Mouse (Mus musculus) MEL (cell line): ENCODE data around the gene Kcnab3. TPM values are rescaled to one million over a fixed set of nuclear protein-coding genes. Genes with fewer than 3 reads are reported as not detected.
"Not testable (repeated sequence)": the region's sequence is repeated elsewhere in the genome, so short reads cannot be mapped to it uniquely, and the experiment has no call there.

ENCODE experiments used
- DNase-seq: peaks from one replicate; pipeline ENCODE4 v3.0.0; 2011; ENCODE audit warnings: low read depth, low spot score
- H3K27ac ChIP-seq: 2 replicates; pipeline ENCODE4 v1.5.1; 2012; ENCODE audit warnings: low read depth, mild to moderate bottlenecking, control low read depth, low read length, moderate library complexity; ENCODE audit not compliant: control insufficient read depth
- H3K27me3 ChIP-seq, 2 experiments: fragments of 150-350 bp in 1 of 2; sonication (generic) in 1 of 2; 2 replicates each; pipeline ENCODE4 v1.6.1; 2012; ENCODE audit warnings: low read length in 2 of 2, mild to moderate bottlenecking in 2 of 2, improper control_type of control experiment in 1 of 2, moderate library complexity in 1 of 2; ENCODE audit not compliant: insufficient read depth in 2 of 2, control insufficient read depth in 1 of 2
- H3K36me3 ChIP-seq, 2 experiments: 2 replicates each; pipeline ENCODE4 v1.6.1; 2012 to 2014; ENCODE audit warnings: low read length in 2 of 2, improper control_type of control experiment in 1 of 2, inconsistent platforms in 1 of 2, mild to moderate bottlenecking in 1 of 2; ENCODE audit not compliant: insufficient read depth in 2 of 2, control insufficient read depth in 1 of 2
- H3K4me1 ChIP-seq, 2 experiments: fragments of 150-350 bp in 1 of 2; sonication (generic) in 1 of 2; 2 replicates each; pipeline ENCODE4 v1.6.1; 2012; ENCODE audit warnings: low read length in 2 of 2, improper control_type of control experiment in 1 of 2, mild to moderate bottlenecking in 1 of 2; ENCODE audit not compliant: insufficient read depth in 2 of 2, control insufficient read depth in 1 of 2
- H3K4me3 ChIP-seq, 2 experiments: fragments of 150-350 bp in 1 of 2; sonication (generic) in 1 of 2; 2 replicates each; pipeline ENCODE4 v1.5.1; 2012; ENCODE audit warnings: low read depth in 2 of 2, low read length in 2 of 2, mild to moderate bottlenecking in 2 of 2, moderate library complexity in 2 of 2, control low read depth in 1 of 2, improper control_type of control experiment in 1 of 2; ENCODE audit not compliant: control insufficient read depth in 1 of 2, insufficient read depth in 1 of 2
- H3K79me2 ChIP-seq: 2 replicates; pipeline ENCODE4 v1.6.1; 2012; ENCODE audit warnings: mild to moderate bottlenecking, low read length, moderate library complexity; ENCODE audit not compliant: control insufficient read depth, poor library complexity, insufficient read depth
- H3K9ac ChIP-seq: 2 replicates; pipeline ENCODE4 v1.6.1; 2012; ENCODE audit warnings: low read depth, mild to moderate bottlenecking, control low read depth, low read length, moderate library complexity; ENCODE audit not compliant: control insufficient read depth, poor library complexity, severe bottlenecking
- H3K9me3 ChIP-seq: fragments of 150-350 bp; sonication (generic); replicated peaks from 2 replicates; pipeline ENCODE4 v1.6.1; 2012; ENCODE audit warnings: mild to moderate bottlenecking, low read length, improper control_type of control experiment, moderate library complexity; ENCODE audit not compliant: insufficient read depth
- CTCF ChIP-seq, 3 experiments: IDR thresholded peaks in 2 of 3; conservative IDR thresholded peaks in 1 of 3; 2 replicates each; pipeline ENCODE4 v1.5.1; 2011 to 2012; ENCODE audit warnings: low read length in 3 of 3, low read depth in 2 of 3, mild to moderate bottlenecking in 2 of 3, improper control_type of control experiment in 1 of 3, inconsistent platforms in 1 of 3, mixed read lengths in 1 of 3, moderate library complexity in 1 of 3; ENCODE audit not compliant: control insufficient read depth in 1 of 3, insufficient read depth in 1 of 3, poor library complexity in 1 of 3, severe bottlenecking in 1 of 3
- JUND ChIP-seq: IDR thresholded peaks from 2 replicates; pipeline ENCODE4 v1.6.1; 2011; ENCODE audit warnings: low read depth, mild to moderate bottlenecking, improper control_type of control experiment, low read length
- MAFK ChIP-seq: IDR thresholded peaks from 2 replicates; pipeline ENCODE4 v1.6.1; 2011; ENCODE audit warnings: low read depth, mild to moderate bottlenecking, low read length, improper control_type of control experiment, borderline replicate concordance
- MYC ChIP-seq: IDR thresholded peaks from 2 replicates; pipeline ENCODE4 v1.6.1; 2011; ENCODE audit warnings: low read depth, mild to moderate bottlenecking, low read length, improper control_type of control experiment, moderate library complexity
- NRF1 ChIP-seq: IDR thresholded peaks from 2 replicates; pipeline ENCODE4 v1.6.1; 2014; ENCODE audit warnings: low read depth, mild to moderate bottlenecking, inconsistent platforms, low read length, improper control_type of control experiment, moderate library complexity; ENCODE audit not compliant: poor library complexity, insufficient read depth, severe bottlenecking
- TBP ChIP-seq: IDR thresholded peaks from 2 replicates; pipeline ENCODE4 v1.8.0; 2011; ENCODE audit warnings: low read depth, low read length, improper control_type of control experiment
- polyA plus RNA-seq, 2 experiments: library from polyadenylated mRNA; stranded (reverse) in 1 of 2; unstranded in 1 of 2; fragments of >175 nt in 1 of 2; fragments of >200 nt in 1 of 2; gene quantifications; 2 replicates each; pipeline versions ENCODE4 v1.2.1 to v1.2.4; 2012; ENCODE audit warnings: low replicate concordance in 2 of 2, low read depth in 1 of 2; ENCODE audit not compliant: insufficient read length in 2 of 2, insufficient read depth in 1 of 2, missing spikeins in 1 of 2
- total RNA-seq: library from RNA; depleted of rRNA; stranded (reverse); fragments of 300-350 nt; gene quantifications from 2 replicates; pipeline ENCODE4 v1.2.3, GENCODE M21; 2012

Gene Kcnab3
- total and polyA plus RNA-seq, 3 experiments: 3.8 to 6.2 TPM; not detected in 1

GRCm38 (mm10) chr11:69316361-69316760 lies 9.7 kb upstream of the Kcnab3 start:
- Histone ChIP-seq H3K36me3 (peaks cover 0 to 7% of the 10 kb centered on the region in 2 experiments; a peak in 2 of 4 replicates), H3K9me3 (no peaks in the 10 kb centered on the region), H3K27me3 (no peaks in the 10 kb centered on the region), H3K4me3 (no peak overlapping the region), H3K4me1 (no peaks in the 10 kb centered on the region), H3K27ac (no peak overlapping the region), H3K9ac (no peak overlapping the region), H3K79me2 (no peaks in the 10 kb centered on the region)
- TF ChIP-seq MYC (no peak), NRF1 (no peak)
- no peak for DNase-seq

GRCm38 (mm10) chr11:69318000-69318399 lies 8.1 kb upstream of the Kcnab3 start:
- not testable (repeated sequence) for H3K36me3 ChIP-seq, H3K9ac ChIP-seq, H3K27me3 ChIP-seq

GRCm38 (mm10) chr11:69321580-69321979 lies 4.5 kb upstream of the Kcnab3 start:
- no peak for DNase-seq
- H3K9ac ChIP-seq: no peak overlapping the region
- H3K4me1 ChIP-seq: peaks cover 12 to 26% of the 10 kb centered on the region in 2 experiments
- H3K27me3 ChIP-seq: no peaks in the 10 kb centered on the region
- no peak overlapping the region for H3K27ac ChIP-seq
- no peaks in the 10 kb centered on the region for H3K9me3 ChIP-seq
- peak; percentile 68 for TF ChIP-seq TBP
- TF ChIP-seq JUND: no peak
- H3K79me2 ChIP-seq: peaks cover 16% of the 10 kb centered on the region
- H3K36me3 ChIP-seq: peaks cover 2 to 19% of the 10 kb centered on the region in 2 experiments; a peak in 3 of 4 replicates
- H3K4me3 ChIP-seq: no peak overlapping the region

More at GRCm38 (mm10) chr11:69318000-69318399, 8.1 kb upstream of the Kcnab3 start:
- H3K4me3 ChIP-seq, H3K27ac ChIP-seq, H3K9me3 ChIP-seq, DNase-seq, H3K79me2 ChIP-seq: not testable (repeated sequence)
- H3K4me1 ChIP-seq: peaks cover 3 to 12% of the 10 kb centered on the region in 2 experiments; a peak in 3 of 4 replicates
- TF ChIP-seq CTCF (IDR thresholded peaks at IDR 0.05 in 2 of 3, conservative IDR thresholded peaks at IDR 0.05 in 1 of 3; ENCODE audit: control insufficient read depth in 1 of 3, insufficient read depth in 1 of 3, low read depth in 2 of 3, low read length in 3 of 3, poor library complexity in 1 of 3, severe bottlenecking in 1 of 3) (peak in 1 of 3 experiments; percentile 2; a peak in 1 of 6 replicates), TBP (0 out of 2 replicates have a peak, but pooled peaks have one; percentile 51)

GRCm38 (mm10) chr11:69322010-69322409 lies 4.0 kb upstream of the Kcnab3 start:
- DNase-seq: peak; percentile 27
- Histone ChIP-seq H3K9me3 (no peaks in the 10 kb centered on the region), H3K4me1 (peaks cover 12 to 30% of the 10 kb centered on the region in 2 experiments), H3K27me3 (no peaks in the 10 kb centered on the region), H3K36me3 (peaks cover 2 to 23% of the 10 kb centered on the region in 2 experiments; a peak in 3 of 4 replicates)
- no peak for TF ChIP-seq MAFK
- TF ChIP-seq, all 39 proteins: peak for 0
- H3K4me3 ChIP-seq: no peak overlapping the region
- H3K27ac ChIP-seq: no peak overlapping the region
- peak overlapping the region; percentile 6; the same call in 1 of the 2 replicates for H3K9ac ChIP-seq
- peaks cover 16% of the 10 kb centered on the region for H3K79me2 ChIP-seq
